Mouse (Mus musculus) midbrain, embryonic 16.5 days (tissue): Measurements from ENCODE around the gene Asf1b. TPM values are rescaled to one million over a fixed set of nuclear protein-coding genes. Genes with fewer than 3 reads are reported as not detected.
"Not testable (repeated sequence)": the region's sequence is repeated elsewhere in the genome, so short reads cannot be mapped to it uniquely, and the experiment has no call there.

ENCODE experiments used
- ATAC-seq: fragments of 200-750 bp; cut with Nextera tagmentation; 2 replicates; pipeline ENCODE4 v1.8.0; 2017; ENCODE audit warnings: moderate TSS enrichment
- H3K27ac ChIP-seq: fragments of 300-500 bp; sonication (generic); 2 replicates; pipeline ENCODE4 v1.5.1; 2014; ENCODE audit warnings: mild to moderate bottlenecking, low read length, mixed read lengths
- H3K27me3 ChIP-seq: fragments of 300-500 bp; sonication (generic); 2 replicates; pipeline ENCODE4 v1.6.1; 2014; ENCODE audit warnings: low read depth, low read length, mixed read lengths; ENCODE audit not compliant: control insufficient read depth, insufficient read depth
- H3K36me3 ChIP-seq: fragments of 300-500 bp; sonication (generic); 2 replicates; pipeline ENCODE4 v1.6.1; 2014; ENCODE audit warnings: mild to moderate bottlenecking, low read length, moderate library complexity, mixed read lengths; ENCODE audit not compliant: control insufficient read depth, insufficient read depth
- H3K4me1 ChIP-seq: fragments of 300-500 bp; sonication (generic); 2 replicates; pipeline ENCODE4 v1.6.1; 2014; ENCODE audit warnings: mild to moderate bottlenecking, low read length, mixed read lengths; ENCODE audit not compliant: control insufficient read depth, insufficient read depth
- H3K4me2 ChIP-seq: fragments of 300-500 bp; sonication (generic); 2 replicates; pipeline ENCODE4 v1.6.1; 2014; ENCODE audit warnings: mild to moderate bottlenecking, low read length, mixed read lengths
- H3K4me3 ChIP-seq: fragments of 300-500 bp; sonication (generic); 2 replicates; pipeline ENCODE4 v1.5.1; 2014; ENCODE audit warnings: low read depth, mild to moderate bottlenecking, low read length, moderate library complexity, mixed read lengths
- H3K9ac ChIP-seq: fragments of 300-500 bp; sonication (generic); 2 replicates; pipeline ENCODE4 v1.6.1; 2014; ENCODE audit warnings: low read depth, low read length, mixed read lengths
- H3K9me3 ChIP-seq: fragments of 300-500 bp; sonication (generic); replicated peaks from 2 replicates; pipeline ENCODE4 v1.6.1; 2014; ENCODE audit warnings: mild to moderate bottlenecking, low read length, mixed read lengths; ENCODE audit not compliant: control insufficient read depth, poor library complexity, severe bottlenecking
- WGBS: fragments of 180-500 bp; shearing (Covaris S2); extraction: QIAGEN DNeasy Blood & Tissue Kit; methylation state at CpG from one replicate; pipeline ENCODE4 v1.1.7; 2014; 5-methylcytosine and 5-hydroxymethylcytosine counted together
- polyA plus RNA-seq: library from polyadenylated mRNA; unstranded; fragments of >200 nt; fragmentation: Nextera tagmentation; extraction: Ambion mirVana; gene quantifications from 2 replicates; pipeline ENCODE4 v1.2.1, GENCODE M21; 2015

The Asf1b gene
- polyA plus RNA-seq, 1 experiment from 2014 or later = 6.1 TPM

- H3K27ac ChIP-seq = no peak overlapping the region
- no peak overlapping the region for H3K4me3 ChIP-seq
- peaks cover 17% of the 10 kb centered on the region; the same call in 1 of the 2 replicates for H3K4me1 ChIP-seq
- H3K9ac ChIP-seq = no peak overlapping the region
- no peaks in the 10 kb centered on the region for H3K27me3 ChIP-seq
- no peak overlapping the region for H3K4me2 ChIP-seq
- no peaks in the 10 kb centered on the region for H3K9me3 ChIP-seq
- no peak for ATAC-seq
- peaks cover 28% of the 10 kb centered on the region for H3K36me3 ChIP-seq
- WGBS = 90% methylated on average over 1 of the region's 1 CpGs
These were observed 24.9 kb downstream of the Asf1b start for GRCm38 (mm10) chr8:83980250-83980649.

DNA sequence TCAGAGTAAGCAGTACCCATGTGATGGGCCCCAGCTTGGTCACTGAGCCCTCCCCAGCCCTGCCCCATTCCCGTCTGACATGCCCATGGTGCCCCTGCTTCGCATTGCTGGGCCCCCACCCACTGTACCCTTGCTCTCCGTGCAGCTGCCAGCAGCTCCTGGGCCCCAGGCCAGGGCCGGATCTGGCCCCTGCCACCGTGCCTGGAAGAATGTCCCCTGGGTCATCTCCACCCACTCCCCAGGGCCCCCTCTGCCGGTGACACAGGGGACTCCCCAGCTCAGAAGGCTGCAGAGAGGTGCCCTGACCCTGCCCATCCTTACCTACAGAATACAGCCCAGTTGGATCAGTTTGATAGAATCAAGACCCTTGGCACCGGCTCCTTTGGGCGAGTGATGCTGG is 25.5 kb downstream of the Asf1b start:
- 87% methylated on average over 8 of the region's 8 CpGs for WGBS
- ATAC-seq = no peak
- Histone ChIP-seq H3K4me1 (peaks cover 17% of the 10 kb centered on the region; the same call in 1 of the 2 replicates), H3K4me3 (no peak overlapping the region), H3K9ac (no peak overlapping the region), H3K4me2 (no peak overlapping the region), H3K27me3 (no peaks in the 10 kb centered on the region), H3K36me3 (peaks cover 30% of the 10 kb centered on the region), H3K27ac (no peak overlapping the region), H3K9me3 (no peaks in the 10 kb centered on the region)

- H3K9me3 ChIP-seq = no peaks in the 10 kb centered on the region
- H3K36me3 ChIP-seq = peaks cover 37% of the 10 kb centered on the region
- WGBS = 94% methylated on average over 7 of the region's 7 CpGs
- H3K27ac ChIP-seq = no peak overlapping the region
- ATAC-seq = no peak
- no peaks in the 10 kb centered on the region for H3K27me3 ChIP-seq
- no peak overlapping the region for H3K9ac ChIP-seq
- H3K4me1 ChIP-seq = peaks cover 17% of the 10 kb centered on the region; the same call in 1 of the 2 replicates
- H3K4me2 ChIP-seq = no peak overlapping the region
- H3K4me3 ChIP-seq = no peak overlapping the region
These were observed 26.2 kb downstream of the Asf1b start for GRCm38 (mm10) chr8:83981533-83981932.

GRCm38 (mm10) chr8:83982449-83982848 is 27.1 kb downstream of the Asf1b start:
- peaks cover 44% of the 10 kb centered on the region for H3K36me3 ChIP-seq
- H3K27me3 ChIP-seq = no peaks in the 10 kb centered on the region
- H3K9ac ChIP-seq = no peak overlapping the region
- no peak overlapping the region for H3K4me3 ChIP-seq
- H3K27ac ChIP-seq = no peak overlapping the region
- H3K4me2 ChIP-seq = no peak overlapping the region
- H3K4me1 ChIP-seq = peaks cover 10% of the 10 kb centered on the region; the same call in 1 of the 2 replicates
- no peak for ATAC-seq
- no peaks in the 10 kb centered on the region for H3K9me3 ChIP-seq
- 90% methylated on average over 4 of the region's 4 CpGs for WGBS

- WGBS = 95% methylated on average over 2 of the region's 2 CpGs
- not testable (repeated sequence) for H3K4me3 ChIP-seq, H3K9me3 ChIP-seq, H3K9ac ChIP-seq, H3K27ac ChIP-seq, H3K4me1 ChIP-seq, ATAC-seq, H3K4me2 ChIP-seq, H3K27me3 ChIP-seq
- peaks cover 50% of the 10 kb centered on the region for H3K36me3 ChIP-seq
These were observed 27.9 kb downstream of the Asf1b start for GRCm38 (mm10) chr8:83983222-83983621.

GRCm38 (mm10) chr8:83989243-83989642 is 33.9 kb downstream of the Asf1b start:
- Histone ChIP-seq H3K36me3 (peaks cover 49% of the 10 kb centered on the region), H3K4me1 (no peaks in the 10 kb centered on the region), H3K27ac (no peak overlapping the region), H3K27me3 (no peaks in the 10 kb centered on the region), H3K9me3 (no peaks in the 10 kb centered on the region), H3K4me3 (no peak overlapping the region), H3K9ac (no peak overlapping the region), H3K4me2 (no peak overlapping the region)
- 89% methylated on average over 7 of the region's 7 CpGs for WGBS
- ATAC-seq = no peak

DNA sequence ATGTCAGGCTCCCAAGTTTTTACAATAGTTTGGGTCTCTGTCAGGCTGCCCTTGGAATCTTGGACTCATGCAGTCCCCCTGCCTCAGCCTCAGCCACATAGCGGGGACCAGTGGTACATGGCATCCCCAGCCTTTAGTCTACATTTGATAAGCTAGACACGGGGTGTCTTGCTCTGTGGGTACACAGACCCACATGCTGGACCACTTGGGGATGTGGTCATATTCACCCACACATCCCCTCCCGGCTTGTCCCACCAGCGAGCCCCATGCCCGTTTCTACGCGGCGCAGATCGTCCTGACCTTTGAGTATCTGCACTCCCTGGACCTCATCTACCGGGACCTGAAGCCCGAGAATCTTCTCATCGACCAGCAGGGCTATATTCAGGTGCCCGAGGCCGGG is 34.9 kb downstream of the Asf1b start:
- no peak overlapping the region for H3K9ac ChIP-seq
- no peak for ATAC-seq
- peaks cover 42% of the 10 kb centered on the region for H3K36me3 ChIP-seq
- 95% methylated on average over 14 of the region's 14 CpGs for WGBS
- H3K4me1 ChIP-seq = no peaks in the 10 kb centered on the region
- no peak overlapping the region for H3K27ac ChIP-seq
- no peaks in the 10 kb centered on the region for H3K9me3 ChIP-seq
- H3K4me3 ChIP-seq = no peak overlapping the region
- no peak overlapping the region for H3K4me2 ChIP-seq
- H3K27me3 ChIP-seq = no peaks in the 10 kb centered on the region

GRCm38 (mm10) chr8:83992488-83992887 is 37.2 kb downstream of the Asf1b start:
- H3K4me1 ChIP-seq = peaks cover 7% of the 10 kb centered on the region; the same call in 1 of the 2 replicates
- H3K27ac ChIP-seq = no peak overlapping the region
- 89% methylated on average over 2 of the region's 2 CpGs for WGBS
- H3K9ac ChIP-seq = no peak overlapping the region
- no peaks in the 10 kb centered on the region for H3K9me3 ChIP-seq
- H3K36me3 ChIP-seq = peaks cover 25% of the 10 kb centered on the region
- no peak overlapping the region for H3K4me3 ChIP-seq
- no peaks in the 10 kb centered on the region for H3K27me3 ChIP-seq
- H3K4me2 ChIP-seq = no peak overlapping the region
- ATAC-seq = no peak

DNA sequence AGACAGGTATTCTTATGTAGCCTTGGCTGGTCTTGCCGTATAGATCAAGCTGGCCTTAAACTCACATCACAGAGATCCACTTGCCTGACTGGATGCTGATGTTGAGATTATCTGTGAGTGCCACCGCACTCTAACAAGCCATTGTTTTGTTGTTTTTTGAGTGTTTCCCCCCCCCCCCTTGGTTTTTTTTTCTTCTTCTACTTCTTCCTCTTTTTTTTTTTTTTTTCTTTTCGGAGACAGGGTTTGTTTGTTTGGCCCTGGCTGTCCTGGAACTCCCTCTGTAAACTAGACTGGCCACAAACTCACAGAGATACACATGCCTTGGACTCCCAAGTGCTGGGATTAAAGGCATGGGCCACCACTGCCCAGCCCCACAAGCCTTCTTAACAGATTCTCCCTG is 38.7 kb downstream of the Asf1b start:
- Histone ChIP-seq H3K4me3 (no peak overlapping the region), H3K36me3 (peaks cover 15% of the 10 kb centered on the region; the same call in 1 of the 2 replicates), H3K27ac (no peak overlapping the region), H3K9me3 (no peaks in the 10 kb centered on the region), H3K27me3 (no peaks in the 10 kb centered on the region), H3K4me1 (peaks cover 11% of the 10 kb centered on the region), H3K9ac (no peak overlapping the region), H3K4me2 (no peak overlapping the region)
- WGBS = 91% methylated on average over 3 of the region's 3 CpGs
- no peak for ATAC-seq
